Mouse (Mus musculus) heart, adult 18-20 months (tissue): ENCODE measurements at regions not wholly inside any gene's neighbourhood (a gene's known extent, or its start where the extent isn't known, plus 50 kb on each side); places are given as distances from the start of the nearest gene placed in this dataset.

Source experiments
- DNase-seq, 2 experiments: peaks; one replicate each; pipeline ENCODE4 v3.0.0; 2021 to 2022; ENCODE audit warnings: mixed read lengths in 1 of 2

GRCm38 (mm10) chr13:71138745-71139312 lies 297.2 kb upstream of the Adamts16 start:
- no peak for DNase-seq

GRCm38 (mm10) chr13:71135940-71136632 lies 294.5 kb upstream of the Adamts16 start:
- DNase-seq: no peak

GRCm38 (mm10) chr13:71121484-71121883 lies 279.9 kb upstream of the Adamts16 start:
- DNase-seq: peak in 1 of 2 experiments; percentile 11

- no peak for DNase-seq
Observed at GRCm38 (mm10) chr13:71108175-71108574, 266.6 kb upstream of the Adamts16 start.

GRCm38 (mm10) chr13:71105229-71105838 lies 263.7 kb upstream of the Adamts16 start:
- peak; percentile 4 to 71 for DNase-seq

GRCm38 (mm10) chr13:71104419-71105228 lies 263.0 kb upstream of the Adamts16 start:
- no peak for DNase-seq

- no peak for DNase-seq
Observed at GRCm38 (mm10) chr13:71084301-71084700, 242.7 kb upstream of the Adamts16 start.

- DNase-seq: no peak
Observed at GRCm38 (mm10) chr13:71075916-71076315, 234.3 kb upstream of the Adamts16 start.

GRCm38 (mm10) chr13:71074012-71074411 lies 232.4 kb upstream of the Adamts16 start:
- no peak for DNase-seq

GRCm38 (mm10) chr13:71068757-71069201 lies 227.2 kb upstream of the Adamts16 start:
- DNase-seq: no peak

- DNase-seq: no peak
Observed at GRCm38 (mm10) chr13:71068011-71068410, 226.4 kb upstream of the Adamts16 start.

GRCm38 (mm10) chr13:71065568-71065967 lies 224.0 kb upstream of the Adamts16 start:
- no peak for DNase-seq

GRCm38 (mm10) chr13:71064590-71065307 lies 223.1 kb upstream of the Adamts16 start:
- DNase-seq: no peak

GRCm38 (mm10) chr13:71053361-71054264 lies 212.0 kb upstream of the Adamts16 start:
- no peak for DNase-seq

GRCm38 (mm10) chr13:71050646-71051045 lies 209.0 kb upstream of the Adamts16 start:
- no peak for DNase-seq

GRCm38 (mm10) chr13:71036000-71036399 lies 194.4 kb upstream of the Adamts16 start:
- no peak for DNase-seq

GRCm38 (mm10) chr13:71034926-71035687 lies 193.5 kb upstream of the Adamts16 start:
- no peak for DNase-seq

- DNase-seq: peak in 1 of 2 experiments; percentile 26
Observed at GRCm38 (mm10) chr13:71008216-71008615, 166.6 kb upstream of the Adamts16 start.

- DNase-seq: peak; percentile 14 to 39
Observed at GRCm38 (mm10) chr13:71006117-71006516, 164.5 kb upstream of the Adamts16 start.

- DNase-seq: no peak
Observed at GRCm38 (mm10) chr13:71003517-71003916, 161.9 kb upstream of the Adamts16 start.
